Mouse (Mus musculus) E14TG2a.4 (cell line): ENCODE measurements around the gene Fhad1.

Source experiments
- CTCF ChIP-seq: conservative IDR thresholded peaks from 2 replicates; pipeline ENCODE4 v1.5.1; 2014; ENCODE audit warnings: low read length
- POU5F1 ChIP-seq: IDR thresholded peaks from 2 replicates; pipeline ENCODE4 v1.6.1; 2014; ENCODE audit warnings: low read length, borderline replicate concordance

DNA sequence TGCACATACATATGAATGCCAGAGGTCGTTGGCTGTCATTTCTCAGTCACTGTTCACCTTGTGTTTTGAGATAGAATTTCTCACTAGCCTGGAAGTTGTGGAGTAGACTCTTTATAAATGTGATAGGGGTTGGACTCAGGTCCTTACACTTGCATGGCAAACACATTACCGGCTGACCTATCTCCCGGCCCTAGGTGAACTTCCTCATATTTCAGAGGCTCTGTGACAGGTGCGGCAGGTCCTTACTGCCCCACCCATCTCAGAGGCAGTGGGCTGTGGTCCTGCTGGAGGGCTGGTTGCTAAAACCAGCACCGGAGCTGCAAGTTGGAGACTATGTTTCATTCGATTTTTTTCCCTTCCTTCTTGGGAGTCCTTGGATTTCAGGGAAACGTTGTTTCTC lies 136.3 kb downstream of the Fhad1 start:
- TF ChIP-seq CTCF = no peak
- no peak for TF ChIP-seq POU5F1
